Mouse (Mus musculus) CH12.LX (cell line): ENCODE data around the gene Bmpr1a. TPM values are rescaled to one million over a fixed set of nuclear protein-coding genes. Genes with fewer than 3 reads are reported as not detected.

Source experiments
- DNase-seq: peaks from one replicate; pipeline ENCODE4 v3.0.0-alpha.2; 2013; ENCODE audit errors: extremely low read depth
- H3K27ac ChIP-seq: 2 replicates; pipeline ENCODE4 v1.5.1; 2012; ENCODE audit warnings: low read depth, mild to moderate bottlenecking, control low read depth, moderate library complexity; ENCODE audit not compliant: insufficient read depth
- H3K27me3 ChIP-seq: replicated peaks from 2 replicates; pipeline ENCODE3; 2012; ENCODE audit warnings: inconsistent platforms
- H3K36me3 ChIP-seq, 2 experiments: replicated peaks in 1 of 2; 2 replicates each; pipeline versions ENCODE3 to v1.6.1; 2012; ENCODE audit warnings: inconsistent platforms in 1 of 2, low read length in 1 of 2, mild to moderate bottlenecking in 1 of 2, mixed read lengths in 1 of 2, moderate library complexity in 1 of 2; ENCODE audit not compliant: control insufficient read depth in 1 of 2, insufficient read depth in 1 of 2
- H3K4me1 ChIP-seq, 2 experiments: 2 replicates each; pipeline ENCODE4 v1.6.1; 2012; ENCODE audit warnings: inconsistent platforms in 1 of 2, moderate library complexity in 1 of 2; ENCODE audit not compliant: insufficient read depth in 2 of 2, control insufficient read depth in 1 of 2
- H3K4me2 ChIP-seq: 2 replicates; pipeline ENCODE4 v1.6.1; 2012; ENCODE audit warnings: low read depth, mild to moderate bottlenecking, control low read depth; ENCODE audit not compliant: poor library complexity, insufficient read depth, severe bottlenecking
- H3K4me3 ChIP-seq, 3 experiments: fragments of 150-350 bp in 1 of 3; sonication (generic) in 1 of 3; replicated peaks in 1 of 3; 2 replicates each; pipeline versions ENCODE3 to v1.5.1; 2011 to 2012; ENCODE audit warnings: low read depth in 2 of 3, low read length in 2 of 3, mild to moderate bottlenecking in 2 of 3, moderate library complexity in 2 of 3, control low read depth in 1 of 3, improper control_type of control experiment in 1 of 3, inconsistent platforms in 1 of 3, mixed read lengths in 1 of 3; ENCODE audit not compliant: poor library complexity in 1 of 3
- H3K79me2 ChIP-seq: replicated peaks from 2 replicates; pipeline ENCODE4 v1.6.1; 2012; ENCODE audit warnings: mild to moderate bottlenecking, moderate library complexity; ENCODE audit not compliant: control insufficient read depth, poor library complexity, insufficient read depth, severe bottlenecking; ENCODE audit errors: extremely low read depth
- H3K9ac ChIP-seq: 2 replicates; pipeline ENCODE4 v1.6.1; 2012; ENCODE audit warnings: low read depth, mild to moderate bottlenecking, control low read depth, moderate library complexity; ENCODE audit not compliant: insufficient read depth
- H3K9me3 ChIP-seq: replicated peaks from 2 replicates; pipeline ENCODE3; 2012; ENCODE audit warnings: low read length, inconsistent platforms, mixed read lengths
- CHD2 ChIP-seq: IDR thresholded peaks from 2 replicates; pipeline ENCODE4 v1.6.1; 2011; ENCODE audit warnings: low read length, improper control_type of control experiment
- CTCF ChIP-seq, 2 experiments: IDR thresholded peaks in 1 of 2; conservative IDR thresholded peaks in 1 of 2; 2 replicates each; pipeline ENCODE4 v1.5.1; 2011 to 2012; ENCODE audit warnings: low read depth in 2 of 2, low read length in 2 of 2, improper control_type of control experiment in 1 of 2, inconsistent platforms in 1 of 2, mild to moderate bottlenecking in 1 of 2, moderate library complexity in 1 of 2
- E2F4 ChIP-seq: IDR thresholded peaks from 2 replicates; pipeline ENCODE4 v1.6.1; 2011; ENCODE audit warnings: low read depth, low read length, improper control_type of control experiment; ENCODE audit not compliant: insufficient replicate concordance
- EP300 ChIP-seq: IDR thresholded peaks from 2 replicates; pipeline ENCODE4 v1.6.1; 2011; ENCODE audit warnings: low read length, improper control_type of control experiment
- GABPA ChIP-seq: IDR thresholded peaks from 2 replicates; pipeline ENCODE4 v1.6.1; 2012; ENCODE audit warnings: low read depth, low read length, improper control_type of control experiment, inconsistent platforms; ENCODE audit not compliant: insufficient replicate concordance
- IRF4 ChIP-seq: IDR thresholded peaks from 2 replicates; pipeline ENCODE4 v1.6.1; 2014; ENCODE audit warnings: low read depth, mild to moderate bottlenecking, inconsistent platforms, low read length, improper control_type of control experiment
- JUN ChIP-seq: IDR thresholded peaks from 2 replicates; pipeline ENCODE4 v1.6.1; 2011; ENCODE audit warnings: low read depth, mild to moderate bottlenecking, low read length, improper control_type of control experiment, moderate library complexity; ENCODE audit not compliant: insufficient read depth
- JUND ChIP-seq: conservative IDR thresholded peaks from 2 replicates; pipeline ENCODE4 v1.6.1; 2011; ENCODE audit warnings: low read depth, low read length, improper control_type of control experiment
- KAT2A ChIP-seq: IDR thresholded peaks from 2 replicates; pipeline ENCODE4 v1.6.1; 2012; ENCODE audit warnings: low read length, improper control_type of control experiment, inconsistent platforms; ENCODE audit not compliant: insufficient replicate concordance
- MAFK ChIP-seq: IDR thresholded peaks from 2 replicates; pipeline ENCODE4 v1.6.1; 2011; ENCODE audit warnings: low read length, improper control_type of control experiment; ENCODE audit not compliant: insufficient replicate concordance
- MAX ChIP-seq: IDR thresholded peaks from 2 replicates; pipeline ENCODE4 v1.6.1; 2011; ENCODE audit warnings: low read length, improper control_type of control experiment
- MAZ ChIP-seq: IDR thresholded peaks from 2 replicates; pipeline ENCODE4 v1.6.1; 2012; ENCODE audit warnings: low read depth, mild to moderate bottlenecking, inconsistent platforms, low read length, improper control_type of control experiment, moderate library complexity
- MEF2A ChIP-seq: IDR thresholded peaks from 2 replicates; pipeline ENCODE4 v1.6.1; 2014; ENCODE audit warnings: low read depth, mild to moderate bottlenecking, inconsistent platforms, low read length, improper control_type of control experiment, borderline replicate concordance
- MXI1 ChIP-seq: IDR thresholded peaks from 2 replicates; pipeline ENCODE4 v1.6.1; 2011; ENCODE audit warnings: mild to moderate bottlenecking, low read depth, low read length, improper control_type of control experiment
- MYC ChIP-seq: IDR thresholded peaks from 2 replicates; pipeline ENCODE4 v1.6.1; 2011; ENCODE audit warnings: low read depth, mild to moderate bottlenecking, improper control_type of control experiment, low read length
- NELFE ChIP-seq: IDR thresholded peaks from 2 replicates; pipeline ENCODE4 v1.6.1; 2011; ENCODE audit warnings: low read depth, low read length, improper control_type of control experiment
- NRF1 ChIP-seq: IDR thresholded peaks from 2 replicates; pipeline ENCODE4 v1.6.1; 2014; ENCODE audit warnings: low read depth, mild to moderate bottlenecking, inconsistent platforms, low read length, improper control_type of control experiment, moderate library complexity
- PAX5 ChIP-seq: IDR thresholded peaks from 2 replicates; pipeline ENCODE4 v1.6.1; 2012; ENCODE audit warnings: low read length, inconsistent platforms, mixed read lengths
- POLR2A ChIP-seq: IDR thresholded peaks from 2 replicates; pipeline ENCODE4 v1.6.1; 2011; ENCODE audit warnings: low read depth, mild to moderate bottlenecking, improper control_type of control experiment, low read length
- USF1 ChIP-seq: IDR thresholded peaks from 2 replicates; pipeline ENCODE4 v1.6.1; 2014; ENCODE audit warnings: low read depth, mild to moderate bottlenecking, inconsistent platforms, low read length, improper control_type of control experiment
- dilution Hi-C: fragments of 300-500 bp; cut with MboI; formaldehyde crosslinking; loops from 2 replicates; pipeline ENCODE4 v1.14.3; 2020; ENCODE audit warnings: low sequenced_read_pairs; ENCODE audit not compliant: extremely low pct_unique_long_range_greater_than_20kb, extremely low pct_ligation_motif_present
- in situ Hi-C: fragments of 300-500 bp; cut with MboI; formaldehyde crosslinking; loops from 3 replicates; pipeline ENCODE4 v1.14.3; 2019; ENCODE audit warnings: low sequenced_read_pairs, low pct_ligation_motif_present, low pct_unique_long_range_greater_than_20kb, mixed read lengths
- polyA plus RNA-seq: library from polyadenylated mRNA; unstranded; fragments of >175 nt; gene quantifications from 2 replicates; pipeline ENCODE4 v1.2.1, GENCODE M21; 2012; ENCODE audit warnings: low read depth; ENCODE audit not compliant: insufficient read length
- total RNA-seq, 2 experiments: library from RNA; depleted of rRNA; stranded (reverse); fragments of 300-350 nt in 1 of 2; fragments of >200 nt in 1 of 2; gene quantifications; 2 replicates each; pipeline ENCODE4 v1.2.3; 2012 to 2014

Gene Bmpr1a
- total and polyA plus RNA-seq, 3 experiments: 26.2 to 46.7 (median 30.1) TPM

DNA sequence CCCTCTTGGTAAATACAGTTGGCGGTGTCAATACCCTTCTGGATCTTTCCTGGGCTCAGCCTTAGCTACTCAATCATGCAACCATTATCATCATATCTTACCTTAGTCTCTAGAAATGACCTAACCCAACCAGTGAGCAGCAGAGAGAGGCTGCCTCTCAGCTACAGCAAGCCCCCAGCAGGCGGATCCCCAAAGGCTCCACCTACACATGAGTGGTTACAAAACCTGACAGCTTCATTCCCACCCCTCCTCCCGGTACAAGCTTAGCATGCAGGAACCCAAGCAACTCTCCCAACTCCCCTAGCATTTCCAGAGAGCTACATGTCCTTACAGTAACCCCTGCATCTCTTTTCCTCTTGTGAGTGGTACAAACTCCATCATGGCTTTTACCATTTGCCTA lies 103.1 kb downstream of the Bmpr1a start:
- Histone ChIP-seq H3K9ac (no peak overlapping the region), H3K9me3 (no peaks in the 10 kb centered on the region), H3K27me3 (no peaks in the 10 kb centered on the region), H3K4me2 (no peak overlapping the region), H3K27ac (no peak overlapping the region), H3K79me2 (no peaks in the 10 kb centered on the region), H3K4me3 (no peak overlapping the region), H3K4me1 (peaks cover 5 to 13% of the 10 kb centered on the region in 2 experiments; a peak in 3 of 4 replicates), H3K36me3 (peaks cover 0 to 23% of the 10 kb centered on the region in 2 experiments)
- dilution Hi-C loops (no loop called here), in situ Hi-C loops (no loop called here)
- no peak for TF ChIP-seq KAT2A
- no peak for TF ChIP-seq CTCF (conservative IDR thresholded peaks at IDR 0.05 in 1 of 2, IDR thresholded peaks at IDR 0.05 in 1 of 2; ENCODE audit: low read depth in 2 of 2, low read length in 2 of 2)
- TF ChIP-seq E2F4: no peak
- TF ChIP-seq GABPA: no peak
- TF ChIP-seq MXI1: no peak
- TF ChIP-seq USF1: no peak
- no peak for TF ChIP-seq MYC
- TF ChIP-seq MAZ: no peak
- no peak for TF ChIP-seq MAFK
- TF ChIP-seq PAX5: no peak
- TF ChIP-seq JUN: no peak
- no peak for TF ChIP-seq NELFE
- TF ChIP-seq MEF2A: no peak
- no peak for TF ChIP-seq EP300
- TF ChIP-seq CHD2: no peak
- TF ChIP-seq IRF4: no peak
- TF ChIP-seq MAX: no peak
- no peak for TF ChIP-seq NRF1
- DNase-seq: no peak

DNA sequence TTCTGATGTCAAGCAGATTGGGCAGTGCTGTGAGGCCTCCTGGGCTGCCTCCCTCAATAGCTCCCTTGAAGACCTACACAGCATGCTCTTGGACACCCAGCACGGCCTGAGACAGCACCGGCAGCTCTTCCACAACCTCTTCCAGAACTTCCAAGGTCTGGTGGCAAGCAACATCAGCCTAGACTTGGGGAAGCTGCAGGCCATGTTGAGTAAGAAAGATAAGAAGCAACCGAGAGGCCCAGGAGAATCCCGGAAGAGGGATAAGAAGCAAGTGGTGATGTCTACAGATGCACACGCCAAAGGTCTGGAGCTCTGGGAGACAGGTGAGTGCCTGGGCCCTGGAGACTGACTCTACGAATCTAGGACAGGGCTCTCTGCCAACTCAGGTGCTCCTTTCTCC lies 103.8 kb downstream of the Bmpr1a start:
- Histone ChIP-seq H3K9ac (no peak overlapping the region), H3K4me1 (peaks cover 4 to 10% of the 10 kb centered on the region in 2 experiments; a peak in 3 of 4 replicates)
- in situ Hi-C loops: no loop called here

More for the DNA sequence above, 103.8 kb downstream of the Bmpr1a start:
- no peak overlapping the region for H3K4me2 ChIP-seq
- no peaks in the 10 kb centered on the region for H3K9me3 ChIP-seq
- no peak overlapping the region for H3K4me3 ChIP-seq
- H3K36me3 ChIP-seq: peaks cover 0 to 16% of the 10 kb centered on the region in 2 experiments
- H3K27me3 ChIP-seq: no peaks in the 10 kb centered on the region
- H3K79me2 ChIP-seq: no peaks in the 10 kb centered on the region
- DNase-seq: no peak
- TF ChIP-seq JUND (no peak), IRF4 (no peak), POLR2A (no peak), MAFK (no peak), MEF2A (no peak)
- dilution Hi-C loops: no loop called here
- H3K27ac ChIP-seq: no peak overlapping the region
